12 mouse cellular contexts compared by ENCODE assay signal in genomic region chr9:20663956-20664355, GRCm38 (mm10). TPM values are rescaled to one million over a fixed set of nuclear protein-coding genes. Genes with fewer than 3 reads are reported as not detected.
DNase-seq lines count a peak whose midpoint lies in the region; ATAC-seq and TF ChIP-seq lines count a peak whose summit lies in the region.
"Had no signal": no experiment of that assay in that cellular context is flagged by ENCODE, and none has a peak within 500 bp of the region (broad histone marks: within the 10 kb centered on the region; RNA-seq: fewer than 3 reads in every experiment).

No protein-coding gene starts in this region.

- TF ChIP-seq CTCF in hindbrain, postnatal 0 days (IDR thresholded peaks at IDR 0.05; ENCODE audit: low read depth): no peak

- H3K27me3 ChIP-seq in forebrain, embryonic 12.5 days: no peaks in the 10 kb centered on the region
- no peaks in the 10 kb centered on the region for H3K27me3 ChIP-seq in hindbrain, postnatal 0 days (ENCODE audit: insufficient read depth, low read length)
- H3K27me3 ChIP-seq in midbrain, embryonic 12.5 days: no peaks in the 10 kb centered on the region

- no peak overlapping the region for H3K9ac ChIP-seq in forebrain, embryonic 12.5 days
- H3K9ac ChIP-seq in hindbrain, postnatal 0 days (replicated peaks; ENCODE audit: low read length): 0 out of 2 replicates have a peak overlapping the region, but pooled peaks have one; percentile 9
- 0 out of 2 replicates have a peak overlapping the region, but pooled peaks have one; percentile 13 for H3K9ac ChIP-seq in midbrain, embryonic 12.5 days (replicated peaks)

- peak; percentile 51 for ATAC-seq in forebrain, embryonic 12.5 days (ENCODE audit: low FRiP score)
- peak; percentile 66 for ATAC-seq in hindbrain, postnatal 0 days
- peak; percentile 17; the same call in 1 of the 2 replicates for ATAC-seq in midbrain, embryonic 12.5 days (ENCODE audit: low FRiP score, low read depth)

- H3K4me1 ChIP-seq in forebrain, embryonic 12.5 days: peaks cover 44% of the 10 kb centered on the region
- H3K4me1 ChIP-seq in hindbrain, postnatal 0 days (ENCODE audit: insufficient read depth, low read length): peaks cover 13% of the 10 kb centered on the region; the same call in 1 of the 2 replicates
- H3K4me1 ChIP-seq in midbrain, embryonic 12.5 days: peaks cover 44% of the 10 kb centered on the region

- peak; percentile 93 for DNase-seq in brain, adult 2 months (ENCODE audit: low read depth, low spot score)
- DNase-seq in hindbrain, postnatal 0 days (ENCODE audit: low spot score): peak; percentile 73
- DNase-seq in heart, postnatal 14 days: no peak
- no peak for DNase-seq in embryo, embryonic 10 days (ENCODE audit: low spot score)
- no peak for DNase-seq in natural killer cell, adult 2 months (ENCODE audit: low spot score in 2 of 2)
- DNase-seq in kidney, adult 8-10 months: no peak
- DNase-seq: cerebellum, adult 2 months; heart, postnatal 36 days; kidney, postnatal 36 days; lung, adult 18-20 months had no signal

- intact Hi-C loops in heart, postnatal 14 days (cut with DNase I): loop anchor here (5.0 kb wide), 2 partner anchors 168 to 197 kb away; no protein-coding TSS in a partner anchor

- H3K27ac ChIP-seq in forebrain, embryonic 12.5 days: peak overlapping the region; percentile 84
- peak overlapping the region; percentile 74 for H3K27ac ChIP-seq in hindbrain, postnatal 0 days
- peak overlapping the region; percentile 71 for H3K27ac ChIP-seq in midbrain, embryonic 12.5 days (replicated peaks)

- peaks cover 61% of the 10 kb centered on the region for H3K36me3 ChIP-seq in forebrain, embryonic 12.5 days (replicated peaks)
- H3K36me3 ChIP-seq in hindbrain, postnatal 0 days (ENCODE audit: insufficient read depth, low read length): peaks cover 18% of the 10 kb centered on the region; the same call in 1 of the 2 replicates
- peaks cover 52% of the 10 kb centered on the region for H3K36me3 ChIP-seq in midbrain, embryonic 12.5 days

- 65% methylated on average over 2 of the region's 2 CpGs for WGBS in forebrain, embryonic 12.5 days
- WGBS in hindbrain, postnatal 0 days: 49% methylated on average over 2 of the region's 2 CpGs
- WGBS in midbrain, embryonic 12.5 days: 84% methylated on average over 2 of the region's 2 CpGs

- no peak overlapping the region; the same call in 1 of the 2 replicates for H3K4me2 ChIP-seq in forebrain, embryonic 12.5 days
- no peak overlapping the region for H3K4me2 ChIP-seq in hindbrain, postnatal 0 days (ENCODE audit: low read depth, low read length)
- no peak overlapping the region for H3K4me2 ChIP-seq in midbrain, embryonic 12.5 days (replicated peaks)

- no peak overlapping the region for H3K4me3 ChIP-seq in forebrain, embryonic 12.5 days (replicated peaks)
- no peak overlapping the region for H3K4me3 ChIP-seq in hindbrain, postnatal 0 days (ENCODE audit: low read length)
- no peak overlapping the region for H3K4me3 ChIP-seq in midbrain, embryonic 12.5 days

- H3K9me3 ChIP-seq in forebrain, embryonic 12.5 days: no peaks in the 10 kb centered on the region
- H3K9me3 ChIP-seq in hindbrain, postnatal 0 days (ENCODE audit: low read length): no peaks in the 10 kb centered on the region
- H3K9me3 ChIP-seq in midbrain, embryonic 12.5 days: no peaks in the 10 kb centered on the region

RNA-seq across cellular contexts. Expression of gene Pin1, which starts 12.1 kb away (rescaled TPM):
- 53.9 and 56.2 TPM in 2 replicates for polyA plus RNA-seq in forebrain, embryonic 12.5 days (2016; fragmentation: Nextera tagmentation; extraction: Ambion mirVana)
- 31.7 and 44.3 TPM in 2 replicates for total RNA-seq in hindbrain, postnatal 0 days (2014; rRNA removed)
- polyA plus RNA-seq in hindbrain, postnatal 0 days (2015; fragmentation: Nextera tagmentation; extraction: Ambion mirVana): 65.7 and 68.0 TPM in 2 replicates
- polyA plus RNA-seq in midbrain, embryonic 12.5 days (2016; fragmentation: Nextera tagmentation; extraction: Ambion mirVana): 54.6 and 54.8 TPM in 2 replicates
- 10 to 100 TPM; 17.7 to 17.8 TPM for total RNA-seq in heart, postnatal 14 days (2021)

RNA-seq across cellular contexts. Expression of gene Fbxl12, which starts 19.4 kb away (rescaled TPM):
- 16.2 and 16.4 TPM in 2 replicates for polyA plus RNA-seq in forebrain, embryonic 12.5 days (2016; fragmentation: Nextera tagmentation; extraction: Ambion mirVana)
- total RNA-seq in hindbrain, postnatal 0 days (2014; rRNA removed): 16.9 and 18.8 TPM in 2 replicates
- 11.4 and 13.0 TPM in 2 replicates for polyA plus RNA-seq in hindbrain, postnatal 0 days (2015; fragmentation: Nextera tagmentation; extraction: Ambion mirVana)
- polyA plus RNA-seq in midbrain, embryonic 12.5 days (2016; fragmentation: Nextera tagmentation; extraction: Ambion mirVana): 19.2 and 20.5 TPM in 2 replicates
- total RNA-seq in heart, postnatal 14 days (2021): 10 to 100 TPM; 12.4 to 16.8 TPM

RNA-seq across cellular contexts. Expression of gene Ubl5, which starts 21.3 kb away (rescaled TPM):
- polyA plus RNA-seq in forebrain, embryonic 12.5 days (2016; fragmentation: Nextera tagmentation; extraction: Ambion mirVana): 499 and 516 TPM in 2 replicates
- total RNA-seq in hindbrain, postnatal 0 days (2014; rRNA removed): 169 and 274 TPM in 2 replicates
- 528 and 550 TPM in 2 replicates for polyA plus RNA-seq in hindbrain, postnatal 0 days (2015; fragmentation: Nextera tagmentation; extraction: Ambion mirVana)
- 463 and 492 TPM in 2 replicates for polyA plus RNA-seq in midbrain, embryonic 12.5 days (2016; fragmentation: Nextera tagmentation; extraction: Ambion mirVana)
- 100 to 1,000 TPM; 226 to 229 TPM for total RNA-seq in heart, postnatal 14 days (2021)

Comparison
In these comparisons a context has a peak if more than half of its experiments do, and no peak if none do; other contexts are left out.
1. DNase-seq: peak in brain, adult 2 months (single experiment) and hindbrain, postnatal 0 days (single experiment); none in heart, postnatal 14 days (0 of 2), embryo, embryonic 10 days (single experiment), natural killer cell, adult 2 months (0 of 2) and kidney, adult 8-10 months (0 of 2).
2. Peak in every context shown above with its lines, with median percentiles within 50 percentile points of each other: ATAC-seq and H3K27ac ChIP-seq.